Mouse (Mus musculus): ENCODE measurements at regions not wholly inside any gene's neighbourhood (a gene's known extent, or its start where the extent isn't known, plus 50 kb on each side); places are given as distances from the start of the nearest gene placed in this dataset.

GRCm38 (mm10) chr14:87301564-87301963 is 114.9 kb upstream of the Tdrd3 start:
- TF ChIP-seq CTCF (conservative IDR thresholded peaks at IDR 0.05; ENCODE audit: low read length) (no peak), NANOG (IDR thresholded peaks at IDR 0.05; ENCODE audit: borderline replicate concordance, low read length) (no peak), POU5F1 (IDR thresholded peaks at IDR 0.05; ENCODE audit: borderline replicate concordance, low read length) (no peak)

Measured in E14TG2a.4 (cell line).